Mouse (Mus musculus): ENCODE data around the gene Icam1.
A peak's percentile ranks its signal among the peaks of the same experiment; 100 is the strongest.

Icam1 gene

GRCm38 (mm10) chr9:21045235-21045634 is 29.4 kb downstream of the Icam1 start:
- no peak for DNase-seq (ENCODE audit: low spot score in 2 of 2)

GRCm38 (mm10) chr9:21051578-21051977 is 35.8 kb downstream of the Icam1 start:
- DNase-seq (ENCODE audit: low spot score in 2 of 2) = no peak

- DNase-seq (ENCODE audit: low spot score in 2 of 2) = no peak
Measured at GRCm38 (mm10) chr9:21062928-21063327, 47.1 kb downstream of the Icam1 start.

GRCm38 (mm10) chr9:21067006-21067684 is 51.4 kb downstream of the Icam1 start, which contains the start of gene Zglp1:
Gene Zglp1 (minus strand): TSS chr9:21067093.
- no peak for DNase-seq (ENCODE audit: low spot score in 2 of 2)

GRCm38 (mm10) chr9:21072641-21073040 is 56.9 kb downstream of the Icam1 start:
- DNase-seq (ENCODE audit: low spot score in 2 of 2) = no peak

- peak; percentile 82 to 88 for DNase-seq (ENCODE audit: low spot score in 2 of 2)
Measured at GRCm38 (mm10) chr9:21073044-21073840, 57.5 kb downstream of the Icam1 start, which contains the start of the genes Gm49373 and Fdx1l. Gene Gm49373 (minus strand): TSS chr9:21073096. Gene Fdx1l (minus strand): TSS chr9:21073614.

GRCm38 (mm10) chr9:21074173-21074572 is 58.4 kb downstream of the Icam1 start:
- DNase-seq (ENCODE audit: low spot score in 2 of 2) = no peak

GRCm38 (mm10) chr9:21075625-21076024 is 59.8 kb downstream of the Icam1 start:
- DNase-seq (ENCODE audit: low spot score in 2 of 2) = no peak
